Mouse (Mus musculus): ENCODE measurements at regions not wholly inside any gene's neighbourhood (a gene's known extent, or its start where the extent isn't known, plus 50 kb on each side); places are given as distances from the start of the nearest gene placed in this dataset.
A peak's percentile ranks its signal among the peaks of the same experiment; 100 is the strongest.

DNA sequence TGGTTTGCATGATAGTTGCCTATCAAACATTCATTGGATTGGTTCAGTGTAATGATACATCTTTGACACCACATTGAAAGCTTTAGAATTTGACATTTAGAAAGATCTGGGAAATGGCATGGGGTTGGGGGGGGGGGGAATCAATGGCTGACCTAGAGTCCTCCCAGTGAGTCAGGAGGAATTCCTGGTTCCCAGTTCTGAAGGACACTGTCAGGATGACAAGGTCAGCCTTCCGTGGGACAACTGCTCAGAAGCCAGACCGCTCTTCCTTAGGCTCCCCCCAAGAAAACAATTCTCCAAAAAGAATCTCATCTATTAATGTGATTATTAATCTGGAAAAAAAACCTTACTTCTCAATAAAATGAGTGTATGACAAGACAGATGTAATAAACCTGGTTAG lies 132.1 kb upstream of the Grik3 start:
- no peak overlapping the region for H3K27ac ChIP-seq (ENCODE audit: insufficient read depth, low read depth, low read length)
- no peak overlapping the region for H3K4me3 ChIP-seq (ENCODE audit: insufficient read depth, low read depth, low read length)
- 88% methylated on average over 2 of the region's 2 CpGs for WGBS
- TF ChIP-seq POLR2A (IDR thresholded peaks at IDR 0.05; ENCODE audit: insufficient read depth, low read depth, low read length), result no peak
- TF ChIP-seq CTCF (IDR thresholded peaks at IDR 0.05; ENCODE audit: insufficient read depth, low read depth, low read length), result no peak
- peaks cover 19% of the 10 kb centered on the region for H3K4me1 ChIP-seq (ENCODE audit: control insufficient read depth, insufficient read depth, low read length)

DNA sequence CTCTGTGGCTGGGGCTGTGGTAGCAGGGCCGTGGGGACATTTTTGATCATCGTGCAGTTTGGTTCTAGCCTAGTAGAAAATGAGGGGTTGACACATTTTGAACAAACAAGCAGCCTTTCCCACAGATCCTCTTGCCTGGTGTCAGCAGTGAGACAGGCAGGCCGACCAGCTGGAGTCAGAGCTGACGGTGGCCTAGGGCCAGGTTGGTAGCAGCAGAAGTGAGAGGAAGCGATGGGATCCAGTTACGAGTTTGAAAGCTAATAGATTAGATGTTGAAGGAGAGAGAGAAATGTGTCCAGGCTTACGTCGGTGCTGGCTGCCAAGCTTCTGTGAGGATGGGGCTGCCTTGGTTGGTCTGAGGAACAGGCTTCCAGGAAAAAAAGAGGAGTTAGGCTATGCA lies 134.1 kb upstream of the Grik3 start:
- Histone ChIP-seq H3K4me1 (ENCODE audit: control insufficient read depth, insufficient read depth, low read length) (peaks cover 19% of the 10 kb centered on the region), H3K4me3 (ENCODE audit: insufficient read depth, low read depth, low read length) (no peak overlapping the region), H3K27ac (ENCODE audit: insufficient read depth, low read depth, low read length) (no peak overlapping the region)
- 61% methylated on average over 8 of the region's 8 CpGs for WGBS
- TF ChIP-seq POLR2A (IDR thresholded peaks at IDR 0.05; ENCODE audit: insufficient read depth, low read depth, low read length) (no peak), CTCF (IDR thresholded peaks at IDR 0.05; ENCODE audit: insufficient read depth, low read depth, low read length) (no peak)

GRCm38 (mm10) chr4:125354742-125355141 lies 135.8 kb upstream of the Grik3 start:
- WGBS, result 57% methylated on average over 3 of the region's 3 CpGs
- TF ChIP-seq POLR2A (IDR thresholded peaks at IDR 0.05; ENCODE audit: insufficient read depth, low read depth, low read length) (no peak), CTCF (IDR thresholded peaks at IDR 0.05; ENCODE audit: insufficient read depth, low read depth, low read length) (no peak)
- peaks cover 19% of the 10 kb centered on the region for H3K4me1 ChIP-seq (ENCODE audit: control insufficient read depth, insufficient read depth, low read length)
- no peak overlapping the region for H3K27ac ChIP-seq (ENCODE audit: insufficient read depth, low read depth, low read length)
- no peak overlapping the region for H3K4me3 ChIP-seq (ENCODE audit: insufficient read depth, low read depth, low read length)

GRCm38 (mm10) chr4:125350056-125350455 lies 140.4 kb upstream of the Grik3 start:
- TF ChIP-seq POLR2A (IDR thresholded peaks at IDR 0.05; ENCODE audit: insufficient read depth, low read depth, low read length), result no peak
- no peak for TF ChIP-seq CTCF (IDR thresholded peaks at IDR 0.05; ENCODE audit: insufficient read depth, low read depth, low read length)
- WGBS, result 82% methylated on average over 1 of the region's 1 CpGs
- no peak overlapping the region for H3K27ac ChIP-seq (ENCODE audit: insufficient read depth, low read depth, low read length)
- H3K4me3 ChIP-seq (ENCODE audit: insufficient read depth, low read depth, low read length), result no peak overlapping the region
- H3K4me1 ChIP-seq (ENCODE audit: control insufficient read depth, insufficient read depth, low read length), result peaks cover 10% of the 10 kb centered on the region; the same call in 1 of the 2 replicates

DNA sequence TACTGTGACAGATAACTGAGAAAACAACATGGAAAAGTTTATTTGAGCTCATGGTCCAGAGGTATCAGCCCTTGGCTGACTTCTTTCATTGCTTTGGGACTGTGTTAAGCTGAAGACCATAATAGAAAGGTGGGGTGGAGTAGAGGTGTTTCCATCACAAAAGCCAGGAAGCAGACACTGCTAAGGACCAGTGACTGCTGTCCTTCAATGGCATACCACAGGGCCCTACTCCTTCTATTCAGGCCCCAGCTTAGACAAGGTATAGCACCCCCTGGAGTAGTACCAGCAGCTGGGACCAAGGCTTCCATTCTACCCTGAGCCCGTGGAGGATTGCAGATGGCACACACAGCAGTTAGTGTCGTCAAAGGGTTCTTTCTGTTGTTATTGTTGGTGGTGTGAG lies 151.4 kb upstream of the Grik3 start:
- 77% methylated on average over 2 of the region's 2 CpGs for WGBS
- no peak overlapping the region for H3K4me3 ChIP-seq (ENCODE audit: insufficient read depth, low read depth, low read length)
- no peak overlapping the region for H3K27ac ChIP-seq (ENCODE audit: insufficient read depth, low read depth, low read length)
- no peak for TF ChIP-seq POLR2A (IDR thresholded peaks at IDR 0.05; ENCODE audit: insufficient read depth, low read depth, low read length)
- TF ChIP-seq CTCF (IDR thresholded peaks at IDR 0.05; ENCODE audit: insufficient read depth, low read depth, low read length), result no peak
- H3K4me1 ChIP-seq (ENCODE audit: control insufficient read depth, insufficient read depth, low read length), result peaks cover 3% of the 10 kb centered on the region; the same call in 1 of the 2 replicates

DNA sequence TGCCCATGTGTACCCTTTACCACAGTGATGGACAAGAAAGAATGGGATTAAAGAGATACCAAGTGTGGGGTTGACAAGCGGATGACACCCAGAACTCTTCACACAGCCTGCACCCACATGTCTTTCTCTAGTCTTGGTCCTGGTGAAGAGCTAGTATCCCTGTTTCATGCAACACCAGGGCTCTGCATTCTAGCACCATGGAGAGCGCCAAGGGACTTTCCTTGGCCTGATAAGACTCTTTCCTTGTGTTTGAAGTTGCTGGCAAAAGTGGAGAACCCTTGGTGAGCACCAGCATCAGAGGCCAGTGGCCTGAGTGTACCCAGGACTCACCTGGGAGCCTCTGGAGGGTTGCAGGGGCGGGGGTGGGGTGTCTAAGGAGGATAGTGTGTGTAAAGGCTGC lies 161.7 kb upstream of the Grik3 start:
- H3K4me1 ChIP-seq (ENCODE audit: control insufficient read depth, insufficient read depth, low read length), result peaks cover 2% of the 10 kb centered on the region; the same call in 1 of the 2 replicates
- no peak overlapping the region for H3K4me3 ChIP-seq (ENCODE audit: insufficient read depth, low read depth, low read length)
- H3K27ac ChIP-seq (ENCODE audit: insufficient read depth, low read depth, low read length), result no peak overlapping the region
- 74% methylated on average over 3 of the region's 3 CpGs for WGBS
- no peak for TF ChIP-seq POLR2A (IDR thresholded peaks at IDR 0.05; ENCODE audit: insufficient read depth, low read depth, low read length)
- TF ChIP-seq CTCF (IDR thresholded peaks at IDR 0.05; ENCODE audit: insufficient read depth, low read depth, low read length), result no peak

GRCm38 (mm10) chr4:125324495-125324894 lies 166.0 kb upstream of the Grik3 start:
- peaks cover 3% of the 10 kb centered on the region for H3K4me1 ChIP-seq (ENCODE audit: control insufficient read depth, insufficient read depth, low read length)
- WGBS, result 70% methylated on average over 3 of the region's 3 CpGs
- no peak overlapping the region for H3K4me3 ChIP-seq (ENCODE audit: insufficient read depth, low read depth, low read length)
- TF ChIP-seq POLR2A (IDR thresholded peaks at IDR 0.05; ENCODE audit: insufficient read depth, low read depth, low read length), result no peak
- TF ChIP-seq CTCF (IDR thresholded peaks at IDR 0.05; ENCODE audit: insufficient read depth, low read depth, low read length), result no peak
- no peak overlapping the region for H3K27ac ChIP-seq (ENCODE audit: insufficient read depth, low read depth, low read length)

- Histone ChIP-seq H3K4me1 (ENCODE audit: control insufficient read depth, insufficient read depth, low read length) (peaks cover 38% of the 10 kb centered on the region), H3K27ac (ENCODE audit: insufficient read depth, low read depth, low read length) (peak overlapping the region; percentile 61; the same call in 1 of the 2 replicates), H3K4me3 (ENCODE audit: insufficient read depth, low read depth, low read length) (no peak overlapping the region)
- TF ChIP-seq CTCF (IDR thresholded peaks at IDR 0.05; ENCODE audit: insufficient read depth, low read depth, low read length) (no peak), POLR2A (IDR thresholded peaks at IDR 0.05; ENCODE audit: insufficient read depth, low read depth, low read length) (no peak)
- WGBS, result 11% methylated on average over 5 of the region's 5 CpGs
Observed at GRCm38 (mm10) chr4:125319343-125319742, 171.2 kb upstream of the Grik3 start.

- WGBS, result 40% methylated on average over 8 of the region's 8 CpGs
Observed at GRCm38 (mm10) chr4:125318293-125318692, 172.2 kb upstream of the Grik3 start.

DNA sequence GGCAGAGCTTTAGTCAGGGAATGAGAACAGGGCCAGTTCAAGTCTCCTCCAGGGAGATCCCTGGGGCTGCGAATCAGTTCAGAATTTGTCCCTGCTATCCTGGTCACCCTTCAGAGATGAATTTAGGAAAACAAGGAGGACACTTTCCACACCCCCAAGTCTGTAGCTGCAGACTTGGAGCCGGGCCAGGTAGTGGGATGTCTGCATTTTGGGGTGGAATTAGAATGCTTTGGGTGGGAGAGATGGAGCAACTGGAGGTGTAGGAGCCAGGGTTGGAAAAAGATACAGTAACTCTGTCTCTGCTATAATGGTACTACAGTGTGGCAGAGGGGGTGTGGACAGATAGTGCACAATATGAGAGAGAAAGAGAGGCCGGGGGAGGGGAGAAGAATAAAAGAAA lies 173.6 kb upstream of the Grik3 start:
- no peak for TF ChIP-seq POLR2A (IDR thresholded peaks at IDR 0.05; ENCODE audit: insufficient read depth, low read depth, low read length)
- no peak for TF ChIP-seq CTCF (IDR thresholded peaks at IDR 0.05; ENCODE audit: insufficient read depth, low read depth, low read length)
- H3K4me3 ChIP-seq (ENCODE audit: insufficient read depth, low read depth, low read length), result no peak overlapping the region
- H3K4me1 ChIP-seq (ENCODE audit: control insufficient read depth, insufficient read depth, low read length), result peaks cover 58% of the 10 kb centered on the region
- WGBS, result 64% methylated on average over 3 of the region's 3 CpGs
- no peak overlapping the region for H3K27ac ChIP-seq (ENCODE audit: insufficient read depth, low read depth, low read length)

More at GRCm38 (mm10) chr4:125318293-125318692, 172.2 kb upstream of the Grik3 start:
- TF ChIP-seq CTCF (IDR thresholded peaks at IDR 0.05; ENCODE audit: insufficient read depth, low read depth, low read length) (no peak), POLR2A (IDR thresholded peaks at IDR 0.05; ENCODE audit: insufficient read depth, low read depth, low read length) (no peak)
- Histone ChIP-seq H3K4me3 (ENCODE audit: insufficient read depth, low read depth, low read length) (no peak overlapping the region), H3K27ac (ENCODE audit: insufficient read depth, low read depth, low read length) (peak overlapping the region; percentile 59), H3K4me1 (ENCODE audit: control insufficient read depth, insufficient read depth, low read length) (peaks cover 46% of the 10 kb centered on the region)
